Mouse (Mus musculus): ENCODE results near the gene Grhl3. TPM values are rescaled to one million over a fixed set of nuclear protein-coding genes. Genes with fewer than 3 reads are reported as not detected.

Grhl3 gene
- polyA plus RNA-seq, 1 experiment from 2014 or later: 0.87 TPM

DNA sequence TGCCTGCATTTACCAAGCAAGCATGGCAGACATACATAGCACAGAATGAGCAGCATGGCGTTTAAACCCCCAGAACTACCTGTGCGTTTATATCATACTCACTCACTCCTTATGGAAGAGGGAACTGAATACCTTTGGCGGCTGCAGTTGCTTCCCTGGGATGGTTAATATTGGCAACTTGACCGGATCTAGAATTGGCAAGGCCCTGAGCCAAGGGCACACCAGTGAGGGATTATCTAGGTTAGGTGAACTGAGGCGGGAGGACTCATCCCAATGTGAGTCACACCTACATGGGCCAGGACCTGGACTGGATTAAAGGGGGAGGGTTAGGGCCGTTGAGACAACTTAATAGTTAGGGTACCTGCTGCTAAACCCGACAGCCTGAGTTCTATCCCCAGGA, 32.8 kb upstream of the Grhl3 start:
- 87% methylated on average over 7 of the region's 7 CpGs for WGBS

GRCm38 (mm10) chr4:135601530-135601929, 28.1 kb upstream of the Grhl3 start:
- WGBS: 87% methylated on average over 3 of the region's 3 CpGs
- ATAC-seq: no peak

More for the DNA sequence above, 32.8 kb upstream of the Grhl3 start:
- Histone ChIP-seq H3K9ac (ENCODE audit: low read depth, low read length) (no peak overlapping the region), H3K36me3 (ENCODE audit: control insufficient read depth, insufficient read depth, low read length) (no peaks in the 10 kb centered on the region), H3K27me3 (ENCODE audit: control insufficient read depth, insufficient read depth, low read depth, low read length) (no peaks in the 10 kb centered on the region), H3K27ac (ENCODE audit: low read length) (no peak overlapping the region), H3K4me2 (ENCODE audit: low read length) (no peak overlapping the region), H3K4me3 (ENCODE audit: low read depth, low read length) (no peak overlapping the region), H3K4me1 (ENCODE audit: control insufficient read depth, insufficient read depth, low read length) (no peaks in the 10 kb centered on the region), H3K9me3 (replicated peaks; ENCODE audit: control insufficient read depth, low read length, poor library complexity, severe bottlenecking) (peaks cover 4% of the 10 kb centered on the region; the same call in 1 of the 2 replicates)
- no peak for ATAC-seq

DNA sequence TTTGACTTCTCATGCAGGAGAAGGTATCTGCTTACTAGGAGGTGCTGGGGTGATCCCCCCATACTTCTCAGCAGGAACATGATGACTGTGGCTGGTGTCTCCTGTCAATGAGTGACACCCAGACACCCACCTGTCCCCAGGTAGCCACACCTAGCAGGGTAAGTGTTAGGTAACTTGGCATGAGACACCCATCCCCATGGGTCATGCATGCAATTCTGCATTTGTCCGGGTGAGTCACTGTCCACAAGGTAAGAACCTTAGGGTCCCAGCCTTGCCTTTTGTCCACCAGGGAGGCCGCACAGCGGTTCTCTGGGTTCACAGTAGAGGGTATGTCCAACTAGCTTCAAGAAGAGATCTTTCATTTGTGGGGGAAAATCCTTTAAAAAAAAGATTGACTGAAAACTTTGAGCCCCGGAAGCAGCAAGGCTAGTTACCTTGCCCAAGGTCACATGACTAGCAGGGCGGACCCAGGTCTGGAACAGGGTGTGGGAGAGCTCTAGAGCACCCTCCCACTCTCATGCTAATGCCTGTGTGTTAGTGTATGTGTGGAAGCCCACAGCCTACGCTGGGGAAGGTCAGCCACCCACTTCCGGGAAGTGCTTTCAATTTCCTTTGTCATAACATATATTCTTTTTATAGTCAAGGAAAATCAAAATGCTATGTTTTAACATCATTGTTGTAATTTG, 26.2 kb upstream of the Grhl3 start:
- Histone ChIP-seq H3K4me3 (ENCODE audit: low read depth, low read length) (no peak overlapping the region), H3K36me3 (ENCODE audit: control insufficient read depth, insufficient read depth, low read length) (no peaks in the 10 kb centered on the region), H3K27me3 (ENCODE audit: control insufficient read depth, insufficient read depth, low read depth, low read length) (no peaks in the 10 kb centered on the region), H3K4me1 (ENCODE audit: control insufficient read depth, insufficient read depth, low read length) (peaks cover 10% of the 10 kb centered on the region; the same call in 1 of the 2 replicates), H3K4me2 (ENCODE audit: low read length) (no peak overlapping the region), H3K27ac (ENCODE audit: low read length) (no peak overlapping the region), H3K9ac (ENCODE audit: low read depth, low read length) (no peak overlapping the region), H3K9me3 (replicated peaks; ENCODE audit: control insufficient read depth, low read length, poor library complexity, severe bottlenecking) (no peaks in the 10 kb centered on the region; the same call in 1 of the 2 replicates)
- no peak for ATAC-seq
- WGBS: 83% methylated on average over 7 of the region's 7 CpGs

More at GRCm38 (mm10) chr4:135601530-135601929, 28.1 kb upstream of the Grhl3 start:
- no peak overlapping the region for H3K27ac ChIP-seq (ENCODE audit: low read length)
- no peak overlapping the region for H3K9ac ChIP-seq (ENCODE audit: low read depth, low read length)
- no peaks in the 10 kb centered on the region for H3K36me3 ChIP-seq (ENCODE audit: control insufficient read depth, insufficient read depth, low read length)
- no peaks in the 10 kb centered on the region; the same call in 1 of the 2 replicates for H3K9me3 ChIP-seq (replicated peaks; ENCODE audit: control insufficient read depth, low read length, poor library complexity, severe bottlenecking)
- H3K4me2 ChIP-seq (ENCODE audit: low read length): no peak overlapping the region
- H3K4me1 ChIP-seq (ENCODE audit: control insufficient read depth, insufficient read depth, low read length): no peaks in the 10 kb centered on the region
- no peaks in the 10 kb centered on the region for H3K27me3 ChIP-seq (ENCODE audit: control insufficient read depth, insufficient read depth, low read depth, low read length)
- no peak overlapping the region for H3K4me3 ChIP-seq (ENCODE audit: low read depth, low read length)

- no peak for ATAC-seq
- no peak overlapping the region for H3K4me3 ChIP-seq (ENCODE audit: low read depth, low read length)
- H3K9ac ChIP-seq (ENCODE audit: low read depth, low read length): no peak overlapping the region
- WGBS: 61% methylated on average over 1 of the region's 2 CpGs
- peaks cover 10% of the 10 kb centered on the region; the same call in 1 of the 2 replicates for H3K4me1 ChIP-seq (ENCODE audit: control insufficient read depth, insufficient read depth, low read length)
- H3K9me3 ChIP-seq (replicated peaks; ENCODE audit: control insufficient read depth, low read length, poor library complexity, severe bottlenecking): no peaks in the 10 kb centered on the region; the same call in 1 of the 2 replicates
- H3K27me3 ChIP-seq (ENCODE audit: control insufficient read depth, insufficient read depth, low read depth, low read length): no peaks in the 10 kb centered on the region
- H3K4me2 ChIP-seq (ENCODE audit: low read length): no peak overlapping the region
- H3K27ac ChIP-seq (ENCODE audit: low read length): no peak overlapping the region
- H3K36me3 ChIP-seq (ENCODE audit: control insufficient read depth, insufficient read depth, low read length): no peaks in the 10 kb centered on the region
Measured at GRCm38 (mm10) chr4:135598998-135599397, 25.6 kb upstream of the Grhl3 start.

- H3K27ac ChIP-seq (ENCODE audit: low read length): no peak overlapping the region
- no peak overlapping the region for H3K4me2 ChIP-seq (ENCODE audit: low read length)
- WGBS: 92% methylated on average over 5 of the region's 5 CpGs
- H3K36me3 ChIP-seq (ENCODE audit: control insufficient read depth, insufficient read depth, low read length): no peaks in the 10 kb centered on the region
- no peaks in the 10 kb centered on the region for H3K27me3 ChIP-seq (ENCODE audit: control insufficient read depth, insufficient read depth, low read depth, low read length)
- ATAC-seq: no peak
- H3K4me3 ChIP-seq (ENCODE audit: low read depth, low read length): no peak overlapping the region
- H3K4me1 ChIP-seq (ENCODE audit: control insufficient read depth, insufficient read depth, low read length): peaks cover 10% of the 10 kb centered on the region; the same call in 1 of the 2 replicates
- no peak overlapping the region for H3K9ac ChIP-seq (ENCODE audit: low read depth, low read length)
- peaks cover 2% of the 10 kb centered on the region; the same call in 1 of the 2 replicates for H3K9me3 ChIP-seq (replicated peaks; ENCODE audit: control insufficient read depth, low read length, poor library complexity, severe bottlenecking)
Measured at GRCm38 (mm10) chr4:135597571-135597970, 24.1 kb upstream of the Grhl3 start.

GRCm38 (mm10) chr4:135595943-135596342, 22.5 kb upstream of the Grhl3 start:
- no peaks in the 10 kb centered on the region for H3K27me3 ChIP-seq (ENCODE audit: control insufficient read depth, insufficient read depth, low read depth, low read length)
- no peak overlapping the region for H3K9ac ChIP-seq (ENCODE audit: low read depth, low read length)
- H3K4me1 ChIP-seq (ENCODE audit: control insufficient read depth, insufficient read depth, low read length): peaks cover 10% of the 10 kb centered on the region; the same call in 1 of the 2 replicates
- no peak for ATAC-seq
- 30% methylated on average over 5 of the region's 5 CpGs for WGBS
- 0 out of 2 replicates have a peak, but pooled peaks cover 2% of the 10 kb centered on the region for H3K9me3 ChIP-seq (replicated peaks; ENCODE audit: control insufficient read depth, low read length, poor library complexity, severe bottlenecking)
- no peak overlapping the region for H3K4me2 ChIP-seq (ENCODE audit: low read length)
- no peak overlapping the region for H3K4me3 ChIP-seq (ENCODE audit: low read depth, low read length)
- no peak overlapping the region; the same call in 1 of the 2 replicates for H3K27ac ChIP-seq (ENCODE audit: low read length)
- H3K36me3 ChIP-seq (ENCODE audit: control insufficient read depth, insufficient read depth, low read length): no peaks in the 10 kb centered on the region

DNA sequence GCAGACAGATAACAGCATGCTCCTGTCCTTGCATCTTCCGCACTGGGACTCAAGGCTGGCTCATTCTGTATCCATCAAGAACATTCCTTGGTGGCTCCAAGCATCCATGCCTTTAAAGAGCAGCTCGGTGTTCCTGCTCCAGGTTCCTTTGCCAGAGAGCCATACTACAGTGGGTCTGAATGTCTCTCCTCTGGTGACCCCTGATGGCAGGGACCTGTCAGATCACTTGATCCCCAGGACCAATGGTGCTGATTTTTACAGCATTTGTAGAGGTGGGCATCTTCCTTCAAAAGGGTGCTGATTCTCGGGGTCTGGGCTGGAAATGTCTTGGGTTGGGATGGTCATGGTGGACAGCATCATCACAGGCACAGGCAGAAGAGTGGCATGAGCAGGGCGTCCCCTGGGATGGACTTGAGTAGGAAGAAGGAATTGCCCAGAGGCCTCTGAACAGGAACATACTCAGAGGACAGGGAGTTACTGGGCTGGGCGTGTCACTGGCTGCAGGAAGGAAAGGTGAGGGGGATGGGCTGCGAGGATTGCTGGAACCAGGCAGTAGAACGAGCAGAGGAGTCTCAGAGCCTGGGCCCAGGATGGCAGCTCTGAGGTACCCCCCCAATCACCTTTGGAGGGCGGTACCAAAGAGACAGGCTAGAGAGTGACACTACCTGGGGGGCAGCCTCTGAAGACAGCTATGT, 18.3 kb upstream of the Grhl3 start:
- Histone ChIP-seq H3K4me3 (ENCODE audit: low read depth, low read length) (no peak overlapping the region), H3K4me1 (ENCODE audit: control insufficient read depth, insufficient read depth, low read length) (peaks cover 10% of the 10 kb centered on the region; the same call in 1 of the 2 replicates), H3K9me3 (replicated peaks; ENCODE audit: control insufficient read depth, low read length, poor library complexity, severe bottlenecking) (0 out of 2 replicates have a peak, but pooled peaks cover 2% of the 10 kb centered on the region), H3K27me3 (ENCODE audit: control insufficient read depth, insufficient read depth, low read depth, low read length) (no peaks in the 10 kb centered on the region), H3K36me3 (ENCODE audit: control insufficient read depth, insufficient read depth, low read length) (no peaks in the 10 kb centered on the region), H3K27ac (ENCODE audit: low read length) (no peak overlapping the region), H3K9ac (ENCODE audit: low read depth, low read length) (no peak overlapping the region), H3K4me2 (ENCODE audit: low read length) (no peak overlapping the region)
- WGBS: 67% methylated on average over 8 of the region's 8 CpGs
- ATAC-seq: no peak

- Histone ChIP-seq H3K27me3 (ENCODE audit: control insufficient read depth, insufficient read depth, low read depth, low read length) (no peaks in the 10 kb centered on the region), H3K36me3 (ENCODE audit: control insufficient read depth, insufficient read depth, low read length) (no peaks in the 10 kb centered on the region), H3K9me3 (replicated peaks; ENCODE audit: control insufficient read depth, low read length, poor library complexity, severe bottlenecking) (0 out of 2 replicates have a peak, but pooled peaks cover 2% of the 10 kb centered on the region), H3K4me2 (ENCODE audit: low read length) (no peak overlapping the region), H3K27ac (ENCODE audit: low read length) (no peak overlapping the region), H3K9ac (ENCODE audit: low read depth, low read length) (no peak overlapping the region), H3K4me3 (ENCODE audit: low read depth, low read length) (no peak overlapping the region), H3K4me1 (ENCODE audit: control insufficient read depth, insufficient read depth, low read length) (peaks cover 6% of the 10 kb centered on the region; the same call in 1 of the 2 replicates)
- no peak for ATAC-seq
- 64% methylated on average over 3 of the region's 3 CpGs for WGBS
Measured at GRCm38 (mm10) chr4:135591086-135591485, 17.7 kb upstream of the Grhl3 start.

DNA sequence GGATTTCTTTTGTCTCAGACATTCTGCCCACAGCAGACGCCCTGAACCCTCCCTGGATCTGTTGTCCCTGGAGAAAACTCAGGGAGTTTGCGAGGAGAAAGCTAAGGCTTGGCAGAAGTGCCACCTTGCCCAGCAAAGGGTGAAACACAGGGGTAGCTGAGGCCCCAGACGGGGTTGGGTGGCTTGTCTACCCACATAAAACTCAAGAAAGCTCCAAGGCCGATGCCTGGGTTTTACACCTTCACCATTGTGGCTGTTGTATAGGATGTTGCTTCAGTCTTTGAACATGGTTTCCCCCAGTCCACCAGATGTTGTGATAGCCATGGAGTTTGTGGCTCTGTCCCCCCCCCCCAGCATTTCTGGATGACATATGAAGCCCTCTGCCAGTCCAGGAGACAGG, 11.4 kb upstream of the Grhl3 start:
- H3K9me3 ChIP-seq (replicated peaks; ENCODE audit: control insufficient read depth, low read length, poor library complexity, severe bottlenecking): no peaks in the 10 kb centered on the region
- no peak for ATAC-seq
- H3K36me3 ChIP-seq (ENCODE audit: control insufficient read depth, insufficient read depth, low read length): no peaks in the 10 kb centered on the region
- 0 out of 2 replicates have a peak, but pooled peaks cover 4% of the 10 kb centered on the region for H3K4me1 ChIP-seq (ENCODE audit: control insufficient read depth, insufficient read depth, low read length)
- WGBS: 56% methylated on average over 4 of the region's 4 CpGs
- H3K27me3 ChIP-seq (ENCODE audit: control insufficient read depth, insufficient read depth, low read depth, low read length): no peaks in the 10 kb centered on the region
- H3K4me3 ChIP-seq (ENCODE audit: low read depth, low read length): no peak overlapping the region
- H3K27ac ChIP-seq (ENCODE audit: low read length): no peak overlapping the region
- no peak overlapping the region for H3K9ac ChIP-seq (ENCODE audit: low read depth, low read length)
- H3K4me2 ChIP-seq (ENCODE audit: low read length): no peak overlapping the region
